Mouse (Mus musculus) liver, adult 2 months (tissue): ENCODE results near the gene Epha6.

Experiments
- CTCF ChIP-seq: fragments of 200-500 bp; IDR thresholded peaks from 2 replicates; pipeline ENCODE4 v1.5.1; 2011; ENCODE audit warnings: low read depth, low read length, control low read depth
- POLR2A ChIP-seq: fragments of 200-500 bp; IDR thresholded peaks from 2 replicates; pipeline ENCODE4 v1.6.1; 2011; ENCODE audit warnings: low read length, control low read depth; ENCODE audit not compliant: insufficient read depth; ENCODE audit errors: extremely low read depth

DNA sequence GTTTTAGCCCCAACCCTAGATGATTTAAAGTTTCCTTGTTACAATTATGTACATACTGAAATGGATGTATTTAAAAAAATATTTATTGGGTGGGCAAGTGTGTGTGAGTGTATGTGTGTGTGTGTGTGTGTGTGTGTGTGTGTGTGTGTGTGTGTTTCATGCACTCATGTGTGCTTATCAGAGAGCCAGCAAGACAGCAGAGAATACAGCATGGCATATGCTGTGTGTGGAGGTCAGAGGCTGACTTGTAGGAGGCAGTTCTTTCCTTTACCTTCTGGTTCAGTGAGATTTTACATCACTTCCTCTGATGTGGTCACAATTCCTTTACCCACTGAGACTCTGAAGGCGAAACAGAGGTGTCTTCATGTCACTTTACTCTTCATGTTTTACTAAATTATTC is 321.4 kb downstream of the Epha6 start:
- TF ChIP-seq CTCF (no peak), POLR2A (no peak)
